Mouse (Mus musculus) neural tube, embryonic 15.5 days (tissue): ENCODE results near the gene Asb7. TPM values are rescaled to one million over a fixed set of nuclear protein-coding genes. Genes with fewer than 3 reads are reported as not detected.

ENCODE experiments used
- ATAC-seq: fragments of 200-750 bp; cut with Nextera tagmentation; 2 replicates; pipeline ENCODE4 v1.8.0; 2017; ENCODE audit warnings: mild to moderate bottlenecking, moderate TSS enrichment, moderate library complexity; ENCODE audit not compliant: low FRiP score
- H3K27ac ChIP-seq: fragments of 300-500 bp; sonication (generic); replicated peaks from 2 replicates; pipeline ENCODE4 v1.5.1; 2015; ENCODE audit warnings: mild to moderate bottlenecking, inconsistent platforms
- H3K27me3 ChIP-seq: fragments of 300-500 bp; sonication (generic); replicated peaks from 2 replicates; pipeline ENCODE4 v1.6.1; 2015; ENCODE audit warnings: inconsistent platforms
- H3K36me3 ChIP-seq: fragments of 300-500 bp; sonication (generic); 2 replicates; pipeline ENCODE4 v1.6.1; 2015; ENCODE audit warnings: inconsistent platforms
- H3K4me1 ChIP-seq: fragments of 300-500 bp; sonication (generic); 2 replicates; pipeline ENCODE4 v1.6.1; 2015; ENCODE audit warnings: inconsistent platforms
- H3K4me2 ChIP-seq: fragments of 300-500 bp; sonication (generic); 2 replicates; pipeline ENCODE4 v1.6.1; 2015; ENCODE audit warnings: inconsistent platforms, mild to moderate bottlenecking, moderate library complexity
- H3K4me3 ChIP-seq: fragments of 300-500 bp; sonication (generic); replicated peaks from 2 replicates; pipeline ENCODE4 v1.5.1; 2015; ENCODE audit warnings: mild to moderate bottlenecking, inconsistent platforms
- H3K9ac ChIP-seq: fragments of 300-500 bp; sonication (generic); replicated peaks from 2 replicates; pipeline ENCODE4 v1.6.1; 2015; ENCODE audit warnings: mild to moderate bottlenecking, inconsistent platforms
- H3K9me3 ChIP-seq: fragments of 300-500 bp; sonication (generic); replicated peaks from 2 replicates; pipeline ENCODE4 v1.6.1; 2016; ENCODE audit warnings: inconsistent platforms
- WGBS: fragments of 180-500 bp; shearing (Covaris S2); methylation state at CpG from one replicate; pipeline ENCODE4 v1.1.7; 2015; ENCODE audit warnings: mixed read lengths; 5-methylcytosine and 5-hydroxymethylcytosine counted together
- polyA plus RNA-seq: library from polyadenylated mRNA; unstranded; fragments of >200 nt; fragmentation: Nextera tagmentation; extraction: Ambion mirVana; gene quantifications from 2 replicates; pipeline ENCODE4 v1.2.1, GENCODE M21; 2015

Asb7 gene
- polyA plus RNA-seq, 1 experiment from 2014 or later, result 15.6 TPM

DNA sequence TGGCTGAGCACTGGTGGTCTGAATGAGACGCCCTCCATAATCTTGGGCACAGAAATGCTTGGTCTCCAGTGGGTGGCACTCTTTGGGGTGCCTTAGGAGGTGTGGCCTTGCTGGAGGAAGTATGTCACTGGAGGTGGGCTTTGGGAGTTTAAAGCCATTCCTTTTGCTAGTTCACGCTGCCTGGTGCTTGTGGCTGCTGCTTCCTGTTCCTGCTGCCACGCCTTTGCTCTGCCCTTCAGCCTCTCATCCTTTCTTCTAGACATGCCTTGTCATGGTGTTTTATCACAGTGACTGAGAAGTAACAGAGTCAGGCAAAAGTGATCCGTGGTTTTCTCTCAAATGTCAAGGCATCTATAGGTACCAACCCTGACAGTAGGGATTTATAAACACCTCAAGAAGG lies 37.2 kb downstream of the Asb7 start:
- no peak overlapping the region for H3K4me2 ChIP-seq
- no peak overlapping the region for H3K27ac ChIP-seq
- H3K4me3 ChIP-seq, result no peak overlapping the region
- peaks cover 10% of the 10 kb centered on the region for H3K36me3 ChIP-seq
- no peaks in the 10 kb centered on the region for H3K9me3 ChIP-seq
- H3K27me3 ChIP-seq, result no peaks in the 10 kb centered on the region
- 86% methylated on average over 4 of the region's 4 CpGs for WGBS
- ATAC-seq, result no peak
- H3K4me1 ChIP-seq, result no peaks in the 10 kb centered on the region; the same call in 1 of the 2 replicates
- H3K9ac ChIP-seq, result no peak overlapping the region

DNA sequence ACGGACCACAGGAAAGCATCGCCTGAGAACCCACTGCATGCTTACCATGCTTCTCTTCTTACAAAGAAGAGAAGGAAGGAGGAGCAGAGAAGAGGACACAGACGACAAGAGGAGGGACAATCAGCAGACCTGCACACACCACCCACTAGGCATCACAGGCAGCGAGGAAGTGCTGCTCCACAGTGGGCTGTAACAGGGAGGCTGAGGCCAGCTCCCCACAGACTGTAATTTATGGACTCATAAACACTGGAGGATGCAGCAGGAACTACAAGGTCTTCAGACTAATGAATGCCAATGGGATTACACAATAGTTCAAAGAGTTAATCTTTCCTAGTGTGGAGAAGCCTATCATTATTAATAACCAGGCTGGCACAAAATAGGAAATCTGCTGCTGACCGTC lies 38.5 kb downstream of the Asb7 start:
- Histone ChIP-seq H3K27me3 (no peaks in the 10 kb centered on the region), H3K9me3 (no peaks in the 10 kb centered on the region), H3K4me3 (no peak overlapping the region), H3K36me3 (peaks cover 9% of the 10 kb centered on the region), H3K4me1 (no peaks in the 10 kb centered on the region; the same call in 1 of the 2 replicates), H3K9ac (no peak overlapping the region), H3K4me2 (no peak overlapping the region), H3K27ac (no peak overlapping the region)
- no peak for ATAC-seq
- 57% methylated on average over 5 of the region's 5 CpGs for WGBS

DNA sequence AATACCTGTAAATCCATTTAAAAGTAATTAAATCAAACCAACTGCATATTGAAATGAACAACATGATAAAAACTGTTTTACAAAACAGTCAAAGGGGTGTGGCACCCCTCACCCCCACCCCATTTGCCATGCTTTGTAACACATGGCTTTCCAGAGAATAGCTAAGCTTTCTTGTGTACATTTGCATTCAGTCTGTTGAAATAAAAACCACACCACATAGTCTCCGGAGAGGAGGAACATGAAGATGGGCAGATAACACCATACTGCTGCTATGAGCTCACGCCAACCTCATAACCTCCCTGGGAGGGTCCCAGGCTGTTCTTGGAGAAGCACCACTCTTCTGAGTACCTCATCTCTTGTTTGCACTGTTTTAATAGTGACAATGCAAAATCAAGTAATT lies 40.2 kb downstream of the Asb7 start:
- Histone ChIP-seq H3K36me3 (peaks cover 3% of the 10 kb centered on the region), H3K4me2 (no peak overlapping the region), H3K9ac (no peak overlapping the region), H3K4me1 (no peaks in the 10 kb centered on the region; the same call in 1 of the 2 replicates), H3K27ac (no peak overlapping the region), H3K4me3 (no peak overlapping the region), H3K9me3 (no peaks in the 10 kb centered on the region), H3K27me3 (no peaks in the 10 kb centered on the region)
- no peak for ATAC-seq
- 91% methylated on average over 2 of the region's 2 CpGs for WGBS

DNA sequence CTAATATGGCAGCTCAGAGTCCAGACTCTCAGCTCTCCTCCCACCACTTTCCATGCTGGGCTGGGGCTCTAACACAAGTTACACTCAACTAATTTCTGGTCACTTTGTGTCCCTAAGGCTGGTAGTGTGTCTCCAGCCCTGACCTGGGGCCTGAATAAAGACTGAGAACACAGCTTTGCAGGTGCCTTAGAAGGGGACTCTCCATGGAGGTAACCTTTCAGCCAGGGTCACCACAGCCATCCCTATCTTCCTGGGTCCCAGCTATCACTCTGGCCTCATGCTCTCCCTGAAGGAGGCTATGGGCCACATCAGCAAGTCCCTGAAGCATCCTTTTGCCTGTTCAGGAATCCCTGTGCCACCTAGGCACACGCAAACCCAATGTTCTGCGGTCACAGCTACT lies 43.7 kb downstream of the Asb7 start:
- Histone ChIP-seq H3K27me3 (no peaks in the 10 kb centered on the region), H3K9me3 (no peaks in the 10 kb centered on the region), H3K4me2 (no peak overlapping the region), H3K4me3 (no peak overlapping the region), H3K4me1 (no peaks in the 10 kb centered on the region), H3K9ac (no peak overlapping the region), H3K27ac (no peak overlapping the region), H3K36me3 (peaks cover 5% of the 10 kb centered on the region; the same call in 1 of the 2 replicates)
- WGBS, result 100% methylated on average over 2 of the region's 2 CpGs
- ATAC-seq, result no peak

DNA sequence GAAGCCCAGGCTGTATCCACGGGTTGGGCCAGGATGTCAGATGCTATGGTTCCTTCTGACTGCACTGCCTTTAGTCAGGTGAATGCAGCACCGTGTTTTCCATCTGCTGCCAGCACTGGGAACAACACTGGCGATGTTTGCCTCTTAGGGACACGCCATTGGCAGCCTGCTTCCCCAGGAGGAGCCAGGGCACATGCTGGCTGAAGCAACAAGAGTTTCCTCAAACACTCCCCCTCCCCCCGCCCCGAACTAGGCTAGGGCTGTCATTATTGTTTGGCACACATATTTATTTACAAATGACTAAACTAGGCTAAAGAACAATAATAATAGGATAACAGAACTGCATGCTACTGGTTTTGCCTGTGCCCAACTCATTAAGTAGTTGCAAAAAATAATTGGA lies 56.0 kb downstream of the Asb7 start:
- no peaks in the 10 kb centered on the region for H3K9me3 ChIP-seq
- H3K27me3 ChIP-seq, result no peaks in the 10 kb centered on the region
- ATAC-seq, result no peak
- WGBS, result 78% methylated on average over 6 of the region's 6 CpGs
- H3K9ac ChIP-seq, result no peak overlapping the region
- no peak overlapping the region for H3K27ac ChIP-seq
- 0 out of 2 replicates have a peak, but pooled peaks cover 3% of the 10 kb centered on the region for H3K4me1 ChIP-seq
- no peak overlapping the region for H3K4me2 ChIP-seq
- H3K4me3 ChIP-seq, result no peak overlapping the region
- H3K36me3 ChIP-seq, result no peaks in the 10 kb centered on the region

DNA sequence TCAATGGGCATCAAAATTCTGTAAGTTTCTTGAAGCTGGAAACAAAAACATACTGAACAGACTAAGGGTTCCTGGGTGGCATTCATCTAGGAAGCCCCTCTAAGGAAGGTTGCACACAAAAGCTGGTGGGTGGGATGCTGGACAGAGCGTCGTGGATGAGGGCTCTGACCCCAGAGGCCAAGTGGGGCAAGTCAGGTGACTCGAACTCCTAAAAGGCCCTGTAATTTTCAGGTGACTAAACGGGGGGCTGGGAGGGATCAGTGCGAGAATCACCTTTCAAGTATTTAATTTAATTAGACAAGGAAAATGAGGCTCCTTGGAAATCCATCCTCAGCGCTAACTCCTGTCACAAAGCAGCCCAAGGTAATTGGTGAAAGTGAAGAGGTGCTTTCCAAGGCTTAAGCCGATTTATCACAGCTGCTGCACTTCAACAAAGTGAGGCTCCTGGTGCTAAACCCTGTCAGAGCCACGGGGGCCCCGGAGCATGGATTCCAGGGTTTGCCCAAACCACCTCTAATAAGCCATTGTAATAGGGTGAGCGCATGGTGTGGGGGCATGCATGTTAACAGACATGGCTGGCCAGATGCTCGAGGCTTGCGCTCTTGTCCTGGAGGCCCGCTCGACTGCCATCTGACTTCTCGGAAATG lies 59.1 kb downstream of the Asb7 start:
- no peak overlapping the region for H3K4me2 ChIP-seq
- no peaks in the 10 kb centered on the region for H3K9me3 ChIP-seq
- 0 out of 2 replicates have a peak, but pooled peaks cover 1% of the 10 kb centered on the region for H3K4me1 ChIP-seq
- H3K36me3 ChIP-seq, result no peaks in the 10 kb centered on the region
- H3K9ac ChIP-seq, result no peak overlapping the region
- WGBS, result 72% methylated on average over 15 of the region's 15 CpGs
- H3K27me3 ChIP-seq, result no peaks in the 10 kb centered on the region
- no peak overlapping the region for H3K4me3 ChIP-seq
- no peak overlapping the region for H3K27ac ChIP-seq
- no peak for ATAC-seq

DNA sequence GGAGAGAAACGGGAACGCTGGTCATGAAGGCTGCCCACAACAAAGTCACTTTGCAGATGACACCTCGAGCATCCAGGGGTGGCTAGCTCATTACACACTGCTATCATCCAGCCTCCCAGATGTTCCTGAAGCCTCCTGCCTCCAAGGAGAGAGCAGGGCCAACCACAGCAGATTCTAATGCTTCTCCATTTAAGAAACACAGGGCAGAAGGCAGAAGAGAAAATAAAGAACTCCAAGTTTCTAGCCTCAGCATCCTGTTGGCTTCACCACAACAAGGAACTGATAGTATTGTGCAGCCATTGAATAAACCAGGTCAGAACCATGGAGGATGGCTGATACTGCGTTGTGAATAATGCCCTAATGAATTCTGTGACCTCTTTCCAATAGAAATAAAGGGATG lies 60.0 kb downstream of the Asb7 start:
- H3K27me3 ChIP-seq, result no peaks in the 10 kb centered on the region
- 72% methylated on average over 4 of the region's 4 CpGs for WGBS
- H3K4me1 ChIP-seq, result no peaks in the 10 kb centered on the region
- no peak for ATAC-seq
- no peak overlapping the region for H3K27ac ChIP-seq
- H3K36me3 ChIP-seq, result no peaks in the 10 kb centered on the region
- H3K9ac ChIP-seq, result no peak overlapping the region
- no peak overlapping the region for H3K4me3 ChIP-seq
- H3K4me2 ChIP-seq, result no peak overlapping the region
- H3K9me3 ChIP-seq, result no peaks in the 10 kb centered on the region

DNA sequence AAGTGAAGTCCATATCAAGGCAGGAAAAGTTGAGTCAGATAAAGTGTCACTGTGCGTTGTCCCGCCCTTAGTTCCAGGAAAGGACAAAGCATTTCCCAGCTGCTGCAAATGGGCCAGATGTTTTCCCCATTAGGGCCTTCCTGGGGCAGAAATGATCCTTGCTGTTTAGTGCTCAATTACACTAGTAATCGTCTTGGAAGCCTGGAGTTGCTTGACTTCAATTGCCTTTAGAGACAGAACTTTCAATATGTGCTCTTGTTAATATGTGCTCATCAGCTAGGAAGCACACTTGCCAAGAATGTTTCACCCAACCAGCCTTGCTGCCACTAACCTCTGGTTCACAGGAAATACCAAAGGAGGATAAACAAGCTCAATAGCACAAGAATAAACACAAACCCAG lies 66.0 kb downstream of the Asb7 start:
- Histone ChIP-seq H3K27me3 (no peaks in the 10 kb centered on the region), H3K27ac (no peak overlapping the region), H3K36me3 (no peaks in the 10 kb centered on the region), H3K4me3 (no peak overlapping the region), H3K4me2 (no peak overlapping the region), H3K9ac (no peak overlapping the region), H3K4me1 (no peaks in the 10 kb centered on the region), H3K9me3 (no peaks in the 10 kb centered on the region)
- ATAC-seq, result no peak
- 40% methylated on average over 3 of the region's 3 CpGs for WGBS

DNA sequence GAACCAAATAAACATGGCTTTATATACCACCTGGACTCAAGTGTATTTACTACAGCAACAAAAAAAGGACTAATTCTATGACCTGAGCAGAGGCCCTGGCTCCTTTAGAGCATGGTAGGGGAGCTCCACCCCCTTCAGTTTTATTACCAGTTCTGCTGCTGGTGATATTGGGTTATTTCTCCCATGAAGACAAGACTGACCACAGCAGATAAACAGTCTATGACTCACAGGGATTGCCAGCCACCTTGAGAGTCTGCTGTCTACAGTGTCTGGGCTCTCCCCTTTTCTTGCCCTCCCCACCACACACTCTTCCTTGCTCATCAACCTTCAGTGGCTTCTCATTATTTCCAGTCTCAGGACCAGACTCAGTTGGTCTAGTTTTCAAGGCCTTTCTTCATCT lies 87.5 kb downstream of the Asb7 start:
- no peak for ATAC-seq

DNA sequence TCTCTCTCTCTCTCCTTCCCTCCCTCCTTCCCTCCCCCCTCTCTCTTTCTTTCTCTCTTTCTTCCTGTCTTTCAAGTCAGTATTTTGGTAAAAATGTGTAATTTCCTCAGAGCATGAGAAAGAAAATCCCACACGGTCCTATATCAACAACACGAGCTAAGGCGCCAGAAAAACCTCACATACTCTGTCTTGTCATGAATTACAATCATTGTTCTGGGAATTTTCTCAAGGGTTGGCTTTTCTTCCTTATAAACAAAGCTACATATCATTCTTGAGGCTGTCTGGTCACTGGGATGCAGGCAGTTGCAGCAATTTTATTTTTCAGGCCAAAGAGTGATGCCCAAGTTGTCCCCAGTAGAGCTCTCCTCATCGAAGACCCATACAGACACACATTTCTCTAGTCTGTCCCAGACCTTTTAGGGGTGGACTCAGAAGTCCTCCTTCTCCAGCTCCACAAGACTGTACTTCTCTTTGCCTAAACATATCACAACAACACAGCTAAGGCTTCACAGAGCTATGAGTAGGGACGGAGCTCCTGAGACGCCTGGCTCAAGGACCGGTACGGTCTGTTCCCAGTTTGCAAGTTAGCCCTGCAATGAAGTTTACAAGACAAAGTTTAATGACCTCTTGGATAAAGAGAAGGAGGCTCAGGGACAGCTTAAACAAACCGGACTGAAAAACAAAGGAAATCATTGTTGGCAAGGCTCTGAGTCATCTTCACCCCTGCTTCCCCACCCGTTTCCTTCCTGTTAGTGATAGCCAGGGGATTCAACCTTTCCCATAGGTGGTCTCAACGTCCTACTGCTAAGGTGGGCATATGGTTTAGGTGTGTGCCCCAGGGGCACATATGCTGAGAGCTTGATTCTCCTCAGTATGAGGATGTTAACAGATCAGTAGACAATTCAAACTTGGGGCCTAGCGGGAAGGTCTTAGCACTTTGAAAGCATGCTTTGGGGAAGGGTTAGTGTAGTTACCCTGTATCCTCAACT lies 88.5 kb downstream of the Asb7 start:
- H3K4me3 ChIP-seq, result no peak overlapping the region
- no peak overlapping the region for H3K9ac ChIP-seq
- H3K4me1 ChIP-seq, result no peaks in the 10 kb centered on the region
- no peaks in the 10 kb centered on the region for H3K36me3 ChIP-seq
- ATAC-seq, result no peak
- no peak overlapping the region for H3K27ac ChIP-seq
- H3K27me3 ChIP-seq, result no peaks in the 10 kb centered on the region
- no peak overlapping the region for H3K4me2 ChIP-seq
- WGBS, result 77% methylated on average over 12 of the region's 12 CpGs
- H3K9me3 ChIP-seq, result no peaks in the 10 kb centered on the region

More for the DNA sequence above, 87.5 kb downstream of the Asb7 start:
- Histone ChIP-seq H3K4me1 (no peaks in the 10 kb centered on the region), H3K36me3 (no peaks in the 10 kb centered on the region), H3K4me3 (no peak overlapping the region), H3K9me3 (no peaks in the 10 kb centered on the region), H3K27me3 (no peaks in the 10 kb centered on the region), H3K9ac (no peak overlapping the region), H3K27ac (no peak overlapping the region), H3K4me2 (no peak overlapping the region)

DNA sequence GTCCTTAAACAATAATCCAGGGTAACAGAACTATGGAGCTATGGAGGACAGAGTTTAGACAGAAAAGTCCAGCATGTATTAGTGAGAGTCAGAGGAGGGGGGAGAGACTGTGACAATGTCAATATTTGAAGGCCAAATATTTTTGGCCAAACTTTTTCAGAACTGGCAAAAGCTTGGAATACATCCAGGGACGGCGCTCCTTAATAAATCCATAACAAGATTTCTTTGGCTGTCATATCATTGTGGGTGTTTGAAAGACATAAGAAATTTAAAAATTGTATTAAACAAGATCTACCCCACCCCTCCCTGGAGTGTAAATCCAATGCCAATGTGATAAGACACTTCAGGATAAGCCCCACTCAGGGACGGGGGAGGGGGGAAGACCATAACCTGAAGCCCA lies 89.3 kb downstream of the Asb7 start:
- no peak for ATAC-seq
- Histone ChIP-seq H3K36me3 (no peaks in the 10 kb centered on the region), H3K4me3 (no peak overlapping the region), H3K27ac (no peak overlapping the region), H3K9ac (no peak overlapping the region), H3K27me3 (no peaks in the 10 kb centered on the region), H3K9me3 (no peaks in the 10 kb centered on the region), H3K4me2 (no peak overlapping the region), H3K4me1 (no peaks in the 10 kb centered on the region)
- 93% methylated on average over 3 of the region's 3 CpGs for WGBS

DNA sequence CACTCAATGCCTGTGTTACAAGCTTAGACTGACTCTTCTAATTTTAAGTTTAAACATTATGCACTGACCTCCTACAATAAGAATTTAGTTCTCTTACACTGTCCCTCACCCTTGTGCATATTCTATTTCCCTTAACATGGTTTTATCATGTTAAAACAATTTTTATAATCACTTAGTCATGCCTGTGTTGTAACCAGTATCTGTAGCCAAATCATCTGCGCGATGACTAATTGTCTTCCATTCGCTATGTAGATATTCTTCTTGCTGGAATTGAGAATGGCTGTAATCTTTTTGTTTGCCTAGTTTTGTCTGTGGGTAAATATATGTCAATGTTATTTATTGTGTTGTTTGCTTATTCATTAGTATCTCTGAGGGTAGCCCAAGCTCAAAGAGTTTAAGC lies 91.5 kb downstream of the Asb7 start:
- Histone ChIP-seq H3K27me3 (no peaks in the 10 kb centered on the region), H3K9me3 (no peaks in the 10 kb centered on the region), H3K4me1 (no peaks in the 10 kb centered on the region), H3K27ac (no peak overlapping the region), H3K4me3 (no peak overlapping the region), H3K9ac (no peak overlapping the region), H3K36me3 (no peaks in the 10 kb centered on the region), H3K4me2 (no peak overlapping the region)
- ATAC-seq, result no peak
- 94% methylated on average over 3 of the region's 3 CpGs for WGBS
